Mouse (Mus musculus): ENCODE results near the gene Fcgrt.
"Not testable (repeated sequence)": the region's sequence is repeated elsewhere in the genome, so short reads cannot be mapped to it uniquely, and the experiment has no call there.

Gene Fcgrt

DNA sequence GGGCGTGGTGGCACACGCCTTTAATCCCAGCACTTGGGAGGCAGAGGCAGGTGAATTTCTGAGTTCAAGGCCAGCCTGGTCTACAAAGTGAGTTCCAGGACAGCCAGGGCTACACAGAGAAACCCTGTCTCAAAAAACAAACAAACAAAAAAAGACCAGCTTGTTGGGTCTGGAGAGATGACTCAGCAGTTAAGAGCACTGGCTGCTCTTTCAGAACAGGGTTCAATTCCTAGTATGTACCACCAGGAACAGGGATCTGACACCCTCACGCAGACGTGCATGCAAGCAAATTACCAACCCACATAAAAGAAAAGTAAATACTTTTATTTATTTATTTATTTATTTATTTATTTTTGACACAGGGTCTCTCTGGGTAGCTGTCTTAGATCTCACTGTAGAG lies 6.4 kb upstream of the Fcgrt start:
- not testable (repeated sequence) for DNase-seq (ENCODE audit: low spot score)

DNA sequence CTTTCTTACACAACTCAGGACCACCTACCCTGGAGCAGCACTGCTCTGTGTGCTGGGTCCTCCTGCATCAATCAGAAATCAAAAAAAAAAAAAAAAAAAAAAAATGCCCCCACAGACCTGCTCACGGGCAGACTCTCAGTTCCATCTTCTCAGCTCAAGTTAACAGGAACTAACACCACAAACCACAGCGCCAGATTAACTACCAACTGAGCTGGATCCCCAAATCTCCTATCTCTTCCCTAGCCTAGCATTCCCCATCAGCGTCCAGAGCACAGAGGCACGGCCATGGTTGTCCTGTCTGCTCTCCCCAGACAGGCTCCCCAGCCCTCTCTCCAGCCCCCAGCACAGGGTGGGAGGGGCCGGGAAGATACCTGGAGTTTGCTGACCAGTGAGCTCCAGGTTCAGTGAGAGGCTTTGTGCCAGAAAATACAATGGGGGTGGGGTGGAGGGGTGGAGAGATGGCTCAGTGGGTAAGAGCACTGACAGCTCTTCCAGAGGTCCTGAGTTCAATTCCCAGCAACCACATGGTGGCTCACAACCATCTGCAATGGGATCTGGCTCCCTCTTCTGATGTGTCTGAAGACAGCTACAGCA lies 3.5 kb upstream of the Fcgrt start:
- DNase-seq (ENCODE audit: low spot score), result no peak

DNA sequence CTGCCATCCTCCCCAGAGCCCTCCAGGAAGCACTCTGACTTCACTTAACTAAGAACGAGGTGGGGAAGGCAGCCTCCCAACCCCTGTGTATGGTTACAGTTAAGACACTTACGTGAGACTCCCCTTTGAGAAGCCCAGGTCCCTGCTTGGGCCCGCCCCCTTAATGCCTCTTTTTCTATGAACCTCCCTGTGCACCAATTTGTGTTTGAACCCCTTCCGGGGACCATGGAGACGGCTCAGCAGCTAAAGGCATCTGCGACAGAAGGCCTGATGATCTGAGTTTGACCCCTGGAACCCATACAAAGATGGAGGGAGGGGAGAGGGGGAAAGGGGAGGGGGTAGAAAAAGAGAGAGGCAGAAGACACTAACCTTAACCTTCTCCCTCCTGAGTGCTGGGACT lies 2.8 kb upstream of the Fcgrt start:
- DNase-seq (ENCODE audit: low spot score), result no peak

DNA sequence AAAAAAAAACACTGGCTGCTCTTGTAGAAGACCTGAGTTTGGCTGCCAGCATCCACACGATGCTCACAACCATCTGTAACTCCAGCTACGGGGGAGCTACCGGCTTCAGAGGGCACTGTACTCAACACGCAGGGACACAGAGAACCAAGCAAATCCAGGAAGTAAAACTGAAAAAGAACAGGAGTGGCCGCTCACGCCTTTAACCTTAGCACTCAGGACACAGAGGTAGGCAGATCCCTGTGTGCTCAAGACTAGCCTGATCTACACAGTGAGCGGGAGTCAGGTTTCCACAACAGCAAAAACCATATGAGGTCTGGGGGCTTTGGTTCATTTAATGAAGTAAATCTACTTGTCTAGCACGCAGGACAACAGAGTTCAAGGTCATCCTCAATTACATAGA lies 1.8 kb upstream of the Fcgrt start:
- DNase-seq (ENCODE audit: low spot score), result no peak

DNA sequence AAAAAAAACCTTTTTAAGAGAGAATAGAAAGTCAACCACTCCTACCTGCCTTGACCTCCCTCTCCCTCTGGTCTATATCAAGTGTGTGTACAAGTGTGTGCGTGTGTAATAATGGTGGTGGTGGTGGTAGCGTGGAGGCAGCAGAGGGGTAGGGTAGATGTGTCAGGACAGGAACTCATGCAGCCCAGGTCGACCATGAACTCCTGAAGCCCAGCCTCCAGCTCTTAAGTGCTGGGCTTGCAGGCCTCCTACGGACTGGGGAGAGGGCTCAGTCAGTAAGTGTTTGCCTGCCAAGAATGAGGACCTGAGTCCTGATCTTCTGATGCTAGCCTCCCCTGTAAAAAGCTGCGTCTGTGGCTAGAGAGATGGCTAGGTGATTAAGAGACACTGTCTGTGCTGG lies 1.3 kb upstream of the Fcgrt start:
- DNase-seq (ENCODE audit: low spot score), result no peak

DNA sequence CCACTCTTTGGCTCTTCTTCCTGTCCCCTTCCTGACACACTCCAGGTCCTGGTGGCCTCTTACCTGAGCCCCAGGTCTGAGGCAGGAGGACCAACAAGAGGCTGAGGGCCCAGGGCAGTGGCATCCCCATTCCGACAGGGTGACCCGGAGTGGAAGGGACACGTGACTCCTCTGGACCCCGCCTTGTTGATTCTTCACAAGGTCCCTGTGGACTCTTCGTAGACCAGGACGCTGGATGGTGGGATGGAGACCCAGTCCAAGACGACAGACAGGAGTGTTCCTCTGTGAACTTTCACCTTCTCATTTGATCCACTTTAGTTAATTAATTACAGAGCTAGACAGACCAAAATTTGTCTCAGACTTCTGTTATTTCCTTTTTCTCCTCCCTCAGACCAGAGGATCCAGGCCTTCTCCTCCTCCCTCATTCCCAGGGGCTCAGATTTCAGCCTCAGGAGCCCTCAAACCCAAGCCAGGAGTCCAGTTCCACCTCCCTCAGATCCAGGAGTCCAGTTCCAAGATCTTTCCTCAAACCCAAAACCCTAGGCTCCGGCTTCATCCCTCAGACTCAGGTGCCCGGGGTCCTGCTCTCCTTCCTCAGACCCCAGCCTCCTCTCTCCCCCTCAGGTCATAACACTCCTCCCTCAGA lies 588 bp downstream of the Fcgrt start:
- no peak for DNase-seq (ENCODE audit: low spot score)

DNA sequence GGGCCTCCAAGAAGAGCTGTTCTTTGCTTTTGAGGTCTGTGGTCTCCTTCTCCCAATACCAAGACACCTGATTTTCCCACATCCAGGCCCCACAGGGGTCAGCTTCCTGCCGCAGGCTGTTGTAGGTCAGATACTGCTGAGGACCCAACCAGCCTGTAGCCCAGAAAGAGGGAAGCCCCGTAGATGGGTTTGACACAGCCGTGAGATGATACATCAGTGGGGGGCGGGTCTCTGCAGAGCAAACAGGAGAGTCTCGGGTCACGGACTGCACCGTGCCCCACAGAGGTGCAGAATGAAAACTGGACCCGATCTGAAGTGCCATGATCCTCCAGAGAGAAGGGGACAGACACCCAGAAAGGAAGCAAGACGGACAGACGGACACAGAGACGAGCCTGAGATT lies 1.2 kb downstream of the Fcgrt start:
- no peak for DNase-seq (ENCODE audit: low spot score)

DNA sequence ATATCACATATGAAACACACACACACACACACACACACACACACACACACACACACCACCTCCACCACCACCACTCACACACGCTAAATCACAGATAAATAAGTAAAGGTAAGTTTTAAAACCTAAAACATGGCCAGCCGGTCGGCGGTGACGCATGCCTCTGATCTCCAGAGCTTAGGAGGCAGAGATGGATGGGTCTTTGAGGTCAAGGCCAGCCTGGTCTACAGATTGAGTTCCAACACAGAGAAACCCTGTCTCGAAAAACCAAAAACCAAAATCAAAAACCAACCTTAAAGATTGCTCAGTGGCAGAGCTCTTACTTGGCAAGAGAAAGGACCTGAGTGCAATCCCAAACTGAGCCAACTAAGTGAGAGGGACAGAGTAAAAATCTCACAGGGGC lies 3.6 kb downstream of the Fcgrt start:
- DNase-seq (ENCODE audit: low spot score), result no peak

DNA sequence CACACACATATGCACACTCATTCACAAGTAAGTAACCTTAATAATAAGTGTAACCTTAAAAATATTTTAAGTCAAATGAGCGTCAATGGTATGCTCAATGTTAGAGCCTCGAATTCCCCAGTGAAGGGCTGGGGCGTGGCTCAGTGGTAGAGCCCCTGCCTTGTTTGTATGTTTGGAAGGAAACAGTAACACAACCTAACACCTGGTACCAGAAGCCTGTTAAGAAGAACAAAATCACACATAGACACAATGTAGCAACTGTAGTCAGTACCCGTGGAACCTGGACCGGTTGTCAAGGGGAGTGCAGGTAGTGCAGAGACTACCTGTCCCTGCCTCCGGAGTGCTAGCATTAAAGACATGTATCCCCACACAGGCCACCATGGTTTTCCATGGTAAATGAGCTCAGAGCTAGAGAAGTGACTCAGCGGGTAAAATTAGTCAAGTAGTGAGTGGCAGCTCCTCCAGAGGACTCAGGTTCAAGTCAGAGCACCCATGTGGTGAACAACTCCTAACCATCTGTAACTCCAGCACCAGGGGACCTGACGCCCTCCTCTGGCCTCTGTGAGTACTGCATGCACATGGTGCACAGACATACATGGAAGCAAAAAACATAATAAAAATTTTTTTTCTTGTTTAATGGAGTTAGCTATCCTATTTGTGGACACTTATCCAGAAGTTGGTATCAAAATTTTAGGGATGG lies 5.0 kb downstream of the Fcgrt start:
- DNase-seq (ENCODE audit: low spot score), result no peak

DNA sequence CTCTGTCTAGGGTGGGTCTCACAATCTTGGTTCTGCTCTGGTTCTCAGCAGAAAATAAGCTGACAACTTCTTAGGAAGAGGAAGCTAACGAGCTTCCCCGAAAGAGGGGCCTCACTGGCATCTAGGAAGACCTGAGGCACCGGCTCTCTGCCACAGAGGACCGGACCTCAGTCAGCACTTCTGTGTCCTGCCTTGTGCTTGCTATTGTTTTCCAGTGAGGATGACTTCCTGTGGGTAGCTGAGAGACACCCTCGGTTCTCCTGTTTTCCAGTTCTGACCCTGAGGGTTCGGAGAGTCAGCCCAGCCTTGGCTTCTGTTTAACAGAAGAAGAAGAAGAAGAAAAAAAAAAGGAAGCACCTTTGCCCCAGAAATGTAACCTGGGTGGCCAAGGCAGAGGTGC lies 6.2 kb downstream of the Fcgrt start:
- no peak for DNase-seq (ENCODE audit: low spot score)

DNA sequence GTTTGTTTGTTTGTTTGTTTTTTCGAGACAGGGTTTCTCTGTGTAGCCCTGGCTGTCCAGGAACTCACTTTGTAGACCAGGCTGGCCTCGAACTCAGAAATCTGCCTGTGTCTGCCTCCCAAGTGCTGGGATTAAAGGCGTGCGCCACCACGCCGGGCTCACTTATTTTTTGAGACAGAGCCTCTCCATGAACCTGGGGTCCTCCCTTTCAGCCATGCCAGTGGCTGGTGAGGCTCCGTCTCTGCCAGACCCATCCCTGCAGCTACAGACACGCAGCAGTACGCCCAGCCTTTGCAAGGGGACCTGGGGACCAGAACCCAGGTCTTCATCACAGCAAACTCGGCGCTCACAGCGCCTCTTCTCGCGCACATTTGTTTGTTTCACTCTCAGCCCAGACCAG lies 7.7 kb downstream of the Fcgrt start:
- not testable (repeated sequence) for DNase-seq (ENCODE audit: low spot score)

DNA sequence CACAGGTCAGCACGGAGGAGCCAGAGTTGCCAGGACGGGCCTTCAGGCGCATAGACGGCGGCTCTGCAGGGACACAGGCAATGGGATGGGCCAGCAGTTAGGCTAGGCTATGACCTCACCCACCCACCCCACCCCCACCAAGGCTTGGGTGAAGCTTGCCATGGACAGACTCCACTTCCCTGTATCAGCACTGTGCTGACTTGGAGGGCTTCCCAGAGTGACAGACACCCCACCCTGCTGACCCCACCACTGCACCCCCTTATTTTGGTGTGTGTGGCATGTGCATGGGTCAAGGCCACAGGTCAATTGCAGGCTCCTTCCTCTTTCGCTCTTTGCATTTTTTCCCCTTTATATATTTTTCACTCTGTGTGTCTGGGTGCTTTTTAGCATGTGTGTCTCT lies 8.3 kb downstream of the Fcgrt start:
- no peak for DNase-seq (ENCODE audit: low spot score)

DNA sequence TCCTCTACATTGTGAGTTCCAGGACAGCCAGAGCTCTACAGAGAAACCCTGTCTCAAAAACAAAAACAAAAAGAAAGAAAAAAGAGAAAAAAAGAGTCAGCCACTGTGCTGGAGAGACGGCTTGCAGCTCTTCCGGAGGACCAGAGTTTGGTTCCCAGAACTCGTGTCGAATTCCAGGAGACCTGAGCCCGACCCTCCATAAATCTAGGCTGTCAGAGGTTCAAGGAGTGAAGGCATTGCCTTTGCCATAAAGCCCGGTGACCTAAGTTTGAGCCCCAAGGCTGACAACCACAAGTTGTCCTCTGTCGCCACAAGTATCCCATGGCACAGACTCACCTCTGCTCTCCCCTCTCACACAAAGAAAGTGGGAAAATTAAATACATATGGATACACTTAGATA lies 9.5 kb downstream of the Fcgrt start:
- DNase-seq (ENCODE audit: low spot score), result no peak

DNA sequence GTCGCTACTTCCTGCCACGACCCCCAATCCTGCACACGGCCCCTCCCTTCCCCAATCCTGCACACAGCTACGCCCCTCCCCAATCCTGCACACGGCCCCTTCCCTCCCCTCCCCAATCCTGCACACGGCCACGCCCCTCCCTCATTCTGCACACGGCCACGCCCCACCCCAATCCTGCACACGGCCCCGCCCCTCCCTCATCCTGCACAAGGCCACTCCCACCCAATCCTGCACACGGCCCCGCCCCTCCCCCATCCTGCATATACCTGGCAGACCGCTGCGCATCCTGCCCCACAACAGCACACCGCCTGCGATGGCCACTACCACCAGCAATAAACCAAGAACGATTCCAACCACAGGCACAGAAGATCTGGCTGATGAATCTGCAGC lies 10.1 kb downstream of the Fcgrt start:
- no peak for DNase-seq (ENCODE audit: low spot score)

DNA sequence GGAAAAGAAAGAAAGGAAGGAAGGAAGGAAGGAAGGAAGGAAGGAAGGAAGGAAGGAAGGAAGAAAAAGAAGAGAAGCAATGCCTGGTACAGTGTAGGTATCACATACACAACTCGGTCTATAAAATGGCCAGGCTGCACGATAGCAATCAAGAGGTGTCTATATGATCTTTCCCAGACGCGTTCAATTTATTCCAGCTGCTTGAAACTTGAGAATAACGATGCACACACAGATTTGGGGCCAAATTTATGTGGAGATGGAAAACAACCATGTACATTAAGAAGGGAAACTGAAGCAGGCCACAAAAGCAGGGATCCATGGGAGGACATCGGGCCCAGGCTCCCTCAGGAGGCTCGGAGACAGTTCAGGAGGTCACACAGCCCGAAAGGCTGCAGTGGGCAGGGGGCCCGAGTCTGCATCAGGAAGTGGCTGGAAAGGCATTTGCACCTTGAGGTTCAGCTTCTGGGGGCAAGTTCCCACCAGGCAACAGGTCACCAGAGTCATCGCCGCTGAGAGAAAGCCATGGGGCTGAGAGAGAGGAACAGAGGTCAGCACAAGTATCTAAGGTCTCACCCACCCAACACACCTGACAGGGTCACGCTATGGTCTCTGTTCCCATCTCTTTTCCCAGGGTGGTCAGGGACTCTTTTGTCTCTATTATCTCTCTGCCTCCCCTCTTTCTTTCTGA lies 10.7 kb downstream of the Fcgrt start:
- DNase-seq (ENCODE audit: low spot score), result no peak

DNA sequence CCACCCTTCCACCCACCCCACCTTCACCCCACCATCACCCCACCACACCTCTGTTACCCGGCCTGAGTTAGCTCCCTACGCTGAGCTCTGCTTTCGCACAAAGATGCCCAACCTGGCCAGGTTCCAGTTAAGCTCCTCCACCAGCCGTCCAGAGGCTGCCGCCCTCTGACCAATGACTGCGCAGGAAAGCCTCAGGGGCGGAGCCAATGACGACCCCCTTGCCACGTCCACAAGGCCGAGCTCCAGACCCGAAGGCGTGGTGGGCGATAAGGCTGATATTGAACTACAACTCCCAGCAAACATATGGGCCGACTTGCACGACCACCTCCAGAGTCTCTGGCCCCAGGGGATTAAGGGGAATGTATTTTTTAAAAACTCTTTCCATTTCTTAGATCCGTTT lies 11.6 kb downstream of the Fcgrt start, which contains the start of gene Rcn3:
TSS of gene Rcn3 (minus strand) at position 174 of the 400 bp plus-strand sequence.
- DNase-seq (ENCODE audit: low spot score), result peak; percentile 67

DNA sequence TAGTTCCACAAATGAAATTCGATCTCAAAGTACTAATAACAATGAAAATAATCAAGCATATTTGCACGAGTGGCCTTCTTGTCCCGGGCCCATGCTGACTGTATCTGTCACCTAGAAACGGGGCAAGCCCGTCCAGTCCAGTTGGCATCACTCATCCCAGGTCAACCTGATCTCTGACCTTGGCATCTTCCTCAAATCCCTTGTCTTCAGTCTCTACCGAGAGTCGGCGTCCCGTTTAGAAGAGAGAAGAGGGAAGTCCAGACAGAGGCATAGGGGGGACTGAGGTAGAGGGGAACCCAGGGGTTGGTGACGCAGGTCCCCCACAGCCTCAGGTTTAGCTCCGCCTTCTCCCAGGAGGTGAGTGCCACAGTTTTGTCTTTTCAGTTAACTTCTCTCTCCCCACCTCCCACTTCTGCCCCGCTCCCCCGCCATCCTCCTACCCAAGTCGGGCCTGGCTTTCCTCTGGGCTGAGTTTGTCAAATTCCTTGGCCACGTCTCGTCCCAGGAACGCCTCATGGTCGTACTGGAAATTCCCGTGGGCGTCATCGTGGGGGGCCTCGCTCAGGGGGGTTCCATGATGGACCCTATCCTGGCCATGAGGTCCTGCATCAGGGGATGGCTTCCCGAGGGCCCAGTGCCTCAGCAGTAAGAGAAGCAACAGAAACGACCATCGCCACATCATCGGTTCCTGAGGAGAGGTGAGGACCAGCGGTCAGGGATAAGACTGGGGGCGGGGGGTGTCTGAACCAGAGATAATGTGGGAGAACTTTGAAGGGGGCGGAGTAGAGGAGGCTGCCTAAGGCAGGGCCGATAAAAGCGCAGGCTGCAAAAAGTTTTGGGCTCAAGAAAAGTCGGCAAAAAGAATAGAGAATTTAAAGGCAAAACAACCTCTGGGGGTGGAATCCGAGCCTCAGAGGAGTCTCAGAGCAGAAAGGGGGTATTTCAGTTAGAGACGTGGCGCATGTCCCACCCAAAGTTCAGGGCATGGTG lies 12.4 kb downstream of the Fcgrt start:
- DNase-seq (ENCODE audit: low spot score), result no peak

DNA sequence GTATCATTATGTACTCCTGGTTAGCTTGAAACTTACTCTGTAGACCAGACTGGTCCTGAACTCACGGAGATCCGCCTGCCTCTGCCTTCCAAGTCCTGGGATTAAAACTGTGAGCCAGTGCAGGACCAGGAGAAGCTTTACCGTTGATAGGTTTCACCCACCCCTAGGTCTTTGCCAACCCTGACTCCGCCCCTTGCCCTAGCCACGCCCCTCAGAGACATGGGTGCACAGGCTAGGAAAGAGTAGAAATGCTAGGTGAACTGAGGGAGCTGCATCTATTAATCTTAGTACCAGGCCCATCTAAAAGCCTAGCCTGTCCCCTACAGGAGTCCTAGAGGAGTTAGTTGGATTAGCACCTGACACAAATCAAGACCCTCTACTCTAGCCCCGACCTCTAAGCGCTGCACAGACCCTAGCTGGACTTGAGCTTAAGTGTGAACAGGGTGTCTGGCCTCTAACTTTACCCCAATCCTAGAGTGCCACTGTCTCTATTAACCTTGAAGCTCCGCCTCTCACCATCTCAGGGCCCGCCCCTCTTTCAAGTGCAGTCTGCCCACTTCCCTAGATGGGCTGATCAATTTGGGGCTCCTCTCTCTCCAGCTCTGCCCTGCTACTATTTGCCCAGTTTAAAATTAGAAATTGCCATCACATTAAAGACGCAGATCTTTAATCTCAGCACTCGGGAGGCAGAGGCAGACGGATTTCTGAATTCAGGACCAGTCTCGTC lies 13.2 kb downstream of the Fcgrt start:
- no peak for DNase-seq (ENCODE audit: low spot score)

DNA sequence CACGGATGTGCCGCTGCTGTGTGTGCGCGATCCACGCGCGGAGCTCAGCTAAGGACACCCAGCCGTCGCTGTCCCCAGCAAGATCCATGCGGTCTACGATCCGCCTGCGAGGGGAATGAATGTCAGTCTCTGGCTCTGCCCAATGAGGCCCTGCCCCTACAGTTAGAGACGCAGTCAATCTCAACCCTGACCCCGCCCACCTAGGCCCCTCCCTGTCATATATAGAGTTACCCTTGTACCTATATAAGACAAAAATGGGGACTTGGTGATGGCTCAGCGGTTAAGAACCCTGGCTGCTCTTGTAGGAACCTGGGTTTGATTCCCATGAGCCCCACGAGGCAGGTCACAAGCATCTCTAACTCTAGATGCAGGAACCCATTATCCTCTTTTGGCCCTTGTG lies 15.1 kb downstream of the Fcgrt start:
- DNase-seq (ENCODE audit: low spot score), result no peak

DNA sequence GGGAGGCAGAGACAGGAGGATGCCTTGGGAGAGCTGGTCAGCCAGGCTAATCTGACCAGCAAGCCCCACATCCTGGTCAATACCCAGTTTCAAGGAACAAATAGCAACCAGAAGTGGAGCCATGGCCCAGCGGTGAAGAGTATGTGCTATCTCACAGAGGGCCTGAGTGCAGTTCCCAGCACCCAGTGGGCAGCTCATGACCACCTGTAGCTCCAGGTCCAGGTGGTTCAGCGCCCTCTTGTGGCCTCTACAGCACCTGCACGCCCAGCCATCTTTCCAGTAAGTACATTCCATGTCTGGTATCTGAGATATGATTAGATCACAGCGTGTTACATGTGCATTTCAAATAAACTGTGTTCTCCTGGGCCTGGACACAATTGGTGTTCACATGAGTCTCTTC lies 17.6 kb downstream of the Fcgrt start:
- DNase-seq (ENCODE audit: low spot score), result no peak

DNA sequence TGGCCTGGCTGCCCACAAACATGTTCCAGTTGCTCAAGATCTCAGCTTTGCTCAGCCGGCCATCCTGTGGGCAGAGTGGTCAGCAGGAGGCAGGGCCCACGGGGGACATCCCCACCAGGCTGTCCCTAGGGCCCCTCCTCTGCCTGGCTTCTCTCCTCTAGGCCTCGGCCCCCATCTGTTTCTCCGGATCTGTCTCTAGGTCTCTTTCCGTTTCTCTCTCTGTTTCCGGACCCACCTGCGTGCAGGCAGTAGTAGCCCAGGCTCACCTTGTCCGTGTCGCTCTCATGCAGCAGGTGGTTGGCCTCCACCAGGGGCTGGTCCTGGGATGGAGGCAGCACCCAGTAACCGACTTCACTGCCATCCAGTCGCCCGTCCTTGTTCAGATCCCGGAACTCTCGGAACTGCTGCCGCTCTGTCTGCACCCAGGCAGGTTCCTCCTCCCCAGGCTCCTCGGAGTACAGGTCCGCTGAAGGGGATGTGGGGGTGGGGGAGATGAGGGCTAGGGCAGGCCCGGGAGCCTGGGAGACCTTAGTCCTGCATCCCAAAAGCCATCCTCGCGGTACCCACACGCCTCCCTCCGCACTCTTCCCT lies 20.3 kb downstream of the Fcgrt start:
- no peak for DNase-seq (ENCODE audit: low spot score)

Measured in urinary bladder, postnatal 10 days (tissue).